Mouse (Mus musculus): Measurements from ENCODE around the gene Rrnad1.

Rrnad1 gene

GRCm38 (mm10) chr3:87886416-87886815, 44.1 kb downstream of the Rrnad1 start:
- DNase-seq (ENCODE audit: inconsistent age in 2 of 2, low spot score in 1 of 2) = peak; percentile 32 to 67

GRCm38 (mm10) chr3:87886004-87886365, 44.5 kb downstream of the Rrnad1 start:
- peak in 1 of 2 experiments; percentile 72 for DNase-seq (ENCODE audit: inconsistent age in 2 of 2, low spot score in 1 of 2)

- DNase-seq (ENCODE audit: inconsistent age in 2 of 2, low spot score in 1 of 2) = peak; percentile 95 to 97
Measured at GRCm38 (mm10) chr3:87885281-87886003, 45.1 kb downstream of the Rrnad1 start, which contains the start of gene Prcc. Gene Prcc (minus strand): TSS chr3:87885608.

- peak; percentile 71 to 79 for DNase-seq (ENCODE audit: inconsistent age in 2 of 2, low spot score in 1 of 2)
Measured at GRCm38 (mm10) chr3:87884708-87885251, 45.7 kb downstream of the Rrnad1 start.

GRCm38 (mm10) chr3:87884291-87884690, 46.2 kb downstream of the Rrnad1 start:
- peak in 1 of 2 experiments; percentile 46 for DNase-seq (ENCODE audit: inconsistent age in 2 of 2, low spot score in 1 of 2)

- DNase-seq (ENCODE audit: inconsistent age in 2 of 2, low spot score in 1 of 2) = peak; percentile 32 to 81
Measured at GRCm38 (mm10) chr3:87877730-87878129, 52.8 kb downstream of the Rrnad1 start.

Data from adrenal gland, adult (tissue).